Mouse (Mus musculus): ENCODE data around the gene Adamtsl4. TPM values are rescaled to one million over a fixed set of nuclear protein-coding genes. Genes with fewer than 3 reads are reported as not detected.

Gene Adamtsl4
- total RNA-seq, 2 experiments from 2014 or later = 32.2 to 37.4 TPM

DNA sequence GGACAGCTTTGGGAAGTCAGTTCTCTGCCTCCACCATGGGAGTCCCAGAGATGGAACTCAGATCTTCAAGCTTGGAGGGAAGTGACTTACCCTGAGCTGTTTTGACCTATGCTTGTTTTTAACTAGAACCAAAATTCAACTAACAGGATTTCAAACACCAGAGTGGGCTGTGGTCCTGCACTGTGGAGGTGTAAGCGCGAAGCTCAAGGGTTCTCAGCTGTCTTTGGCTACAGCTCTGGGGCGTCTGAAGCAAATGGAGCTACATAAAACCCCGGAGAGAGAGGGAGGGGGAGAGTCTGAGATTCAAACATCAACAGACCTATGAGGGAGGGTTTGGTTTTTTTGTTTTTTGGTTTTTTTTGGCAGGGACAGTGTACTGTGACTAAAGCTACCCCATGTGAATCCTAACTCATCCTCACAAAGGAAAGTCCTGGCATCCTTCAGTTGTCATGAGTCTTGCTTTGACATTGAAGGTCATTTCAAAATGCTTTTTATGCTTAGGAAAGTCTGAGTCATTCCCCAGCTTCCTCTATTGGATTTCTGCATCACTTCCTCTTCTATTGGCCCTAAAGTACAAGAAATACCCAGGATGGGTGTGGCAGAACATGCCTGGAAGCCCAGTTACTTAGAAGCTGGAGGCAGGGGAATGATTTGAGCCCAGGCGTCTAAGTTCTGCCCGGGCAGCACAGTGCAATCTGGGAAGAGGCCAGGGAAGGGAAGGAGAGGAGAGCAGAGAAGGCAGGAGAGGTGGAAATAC, 37.3 kb downstream of the Adamtsl4 start:
- DNase-seq = peak; percentile 69 to 75

DNA sequence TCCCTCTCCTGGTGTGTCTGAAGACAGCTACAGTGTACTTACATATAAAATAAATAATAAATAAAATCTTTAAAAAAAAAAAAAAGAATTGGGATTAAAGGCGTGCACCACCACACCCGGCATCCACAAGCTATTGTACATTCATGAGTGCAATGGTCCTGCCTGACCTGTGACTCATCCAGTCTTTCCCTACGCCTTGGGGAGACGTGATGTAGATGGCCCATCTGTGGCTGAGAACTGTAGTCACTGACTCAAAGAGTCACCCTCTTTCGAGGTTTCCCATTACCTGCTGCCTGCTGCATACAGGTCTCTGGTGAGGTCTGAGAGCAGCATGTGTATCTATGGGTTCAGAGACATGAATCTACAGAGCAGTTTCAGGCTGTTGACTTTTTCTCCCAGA, 39.7 kb downstream of the Adamtsl4 start:
- intact Hi-C loops (cut with DNase I) = no loop called here
- no peak for DNase-seq

More for the DNA sequence above, 37.3 kb downstream of the Adamtsl4 start:
- intact Hi-C loops (cut with DNase I) = no loop called here

DNA sequence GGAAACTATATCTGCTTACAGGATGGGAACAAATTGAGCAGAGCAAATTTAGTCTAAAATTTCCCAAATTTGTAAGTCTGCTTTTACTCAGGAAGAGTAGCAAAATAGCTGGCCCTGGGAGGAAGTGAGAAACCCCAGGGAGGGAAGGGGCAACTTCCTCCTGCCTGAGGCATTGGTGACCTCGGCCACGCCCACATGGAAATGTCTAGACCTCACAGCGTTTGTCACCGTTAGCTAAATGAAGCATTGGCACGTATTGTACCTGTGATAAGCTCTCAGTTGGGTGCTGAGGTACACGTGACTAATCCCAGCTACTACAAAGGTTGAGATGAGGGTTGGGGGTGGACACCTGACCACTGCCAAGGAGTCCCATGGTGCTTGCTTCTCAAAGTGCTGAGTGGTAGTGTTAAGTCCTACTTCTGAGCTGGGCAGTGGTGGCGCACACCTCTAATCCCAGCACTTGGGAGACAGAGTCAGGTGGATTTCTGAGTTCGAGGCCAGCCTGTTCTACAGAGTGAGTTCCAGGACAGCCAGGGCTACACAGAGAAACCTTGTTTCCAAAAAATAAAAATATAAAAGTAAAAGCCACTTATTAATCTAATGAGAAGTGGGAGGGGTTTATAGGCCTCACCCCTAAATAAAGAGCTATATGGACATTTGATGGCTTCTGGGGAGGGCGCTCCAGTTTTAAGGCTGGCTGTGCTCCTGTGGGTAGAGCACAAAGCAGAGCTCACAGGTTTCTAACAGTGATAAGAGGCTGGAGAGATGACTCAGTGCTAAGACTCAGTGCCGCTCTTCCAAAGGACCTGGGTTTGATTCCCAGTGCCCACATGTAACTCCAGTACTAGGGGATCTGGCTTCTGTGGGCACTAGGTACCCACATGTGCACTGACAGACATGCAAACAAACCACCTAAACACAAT, 42.1 kb downstream of the Adamtsl4 start:
- intact Hi-C loops (cut with DNase I) = no loop called here
- no peak for DNase-seq

DNA sequence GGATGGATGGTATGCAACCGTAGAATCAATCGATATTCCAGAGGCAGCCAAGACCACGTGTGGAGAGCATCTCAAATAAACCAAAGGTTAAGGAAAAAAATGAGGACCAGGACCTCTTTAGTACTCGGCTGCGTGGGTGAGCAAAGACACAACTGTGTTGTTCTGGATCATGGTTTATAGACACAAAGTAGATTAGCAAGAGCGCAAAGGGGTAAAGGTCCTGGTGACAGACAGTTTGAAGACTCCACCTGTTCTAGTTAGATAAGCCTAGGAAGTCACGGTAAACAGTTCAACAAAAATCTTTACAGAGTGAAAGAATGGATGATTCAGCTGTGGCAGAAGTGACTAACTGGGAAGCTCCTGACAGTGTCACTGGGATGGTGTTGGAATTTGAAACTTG, 44.6 kb downstream of the Adamtsl4 start:
- DNase-seq = no peak
- intact Hi-C loops (cut with DNase I) = no loop called here

DNA sequence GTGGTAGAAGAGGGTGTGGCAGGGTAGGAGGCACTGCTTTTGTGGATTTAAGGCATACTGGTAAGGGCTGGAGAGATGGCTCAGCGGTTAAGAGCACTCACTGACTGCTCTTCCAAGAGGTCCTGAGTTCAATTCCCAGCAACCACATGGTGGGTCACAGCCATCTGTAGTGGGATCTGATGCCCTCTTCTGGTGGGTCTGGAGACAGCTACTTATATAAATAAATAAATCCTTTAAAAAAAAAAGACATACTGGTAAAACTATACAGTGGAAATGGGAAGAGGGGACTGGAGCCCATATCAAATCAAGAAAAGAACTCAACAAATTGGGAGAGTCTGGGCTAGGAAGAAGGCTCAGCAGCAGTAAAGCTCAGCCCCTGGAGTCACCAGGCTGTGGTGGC, 48.0 kb downstream of the Adamtsl4 start:
- no peak for DNase-seq
- intact Hi-C loops (cut with DNase I) = no loop called here

DNA sequence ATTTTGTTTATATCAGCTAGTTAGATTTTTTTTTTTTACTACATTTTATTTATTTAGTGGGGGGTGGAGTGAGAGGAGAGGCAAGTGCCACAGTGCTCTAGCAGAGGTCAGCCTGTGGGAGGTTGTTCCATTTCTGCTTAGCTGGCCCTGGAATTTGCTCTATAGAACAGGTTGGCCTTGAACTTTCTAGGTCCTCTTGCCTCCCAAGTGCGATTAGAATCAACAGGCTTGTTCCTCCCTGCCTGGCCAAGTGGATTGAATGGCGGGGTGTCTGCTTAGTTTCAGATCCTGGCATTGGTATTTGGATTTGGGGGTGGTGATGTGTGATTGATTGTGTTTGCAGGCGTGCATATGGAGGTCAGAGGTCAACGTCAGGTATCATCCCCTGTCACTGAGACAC, 51.6 kb downstream of the Adamtsl4 start:
- intact Hi-C loops (cut with DNase I) = no loop called here
- DNase-seq = no peak

DNA sequence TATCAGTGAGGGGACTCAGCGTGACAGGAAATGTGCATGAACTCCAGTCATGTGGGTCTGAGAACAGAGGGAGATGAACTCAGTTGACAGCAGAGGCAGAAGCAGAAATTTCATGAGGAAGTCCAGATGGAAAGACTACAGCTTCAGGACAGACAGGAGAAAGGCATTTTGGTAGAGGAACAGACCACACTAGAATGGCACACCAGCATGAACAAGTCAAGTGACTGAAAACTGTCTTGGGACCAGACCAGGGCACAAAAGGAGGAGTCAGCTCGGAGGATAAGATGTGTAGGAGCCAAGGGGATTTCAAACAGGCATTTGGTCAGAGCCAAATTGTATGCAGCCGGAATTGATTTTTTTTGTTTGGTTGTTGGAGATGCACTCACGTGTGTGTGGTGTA, 52.1 kb downstream of the Adamtsl4 start:
- intact Hi-C loops (cut with DNase I) = no loop called here
- DNase-seq = no peak

DNA sequence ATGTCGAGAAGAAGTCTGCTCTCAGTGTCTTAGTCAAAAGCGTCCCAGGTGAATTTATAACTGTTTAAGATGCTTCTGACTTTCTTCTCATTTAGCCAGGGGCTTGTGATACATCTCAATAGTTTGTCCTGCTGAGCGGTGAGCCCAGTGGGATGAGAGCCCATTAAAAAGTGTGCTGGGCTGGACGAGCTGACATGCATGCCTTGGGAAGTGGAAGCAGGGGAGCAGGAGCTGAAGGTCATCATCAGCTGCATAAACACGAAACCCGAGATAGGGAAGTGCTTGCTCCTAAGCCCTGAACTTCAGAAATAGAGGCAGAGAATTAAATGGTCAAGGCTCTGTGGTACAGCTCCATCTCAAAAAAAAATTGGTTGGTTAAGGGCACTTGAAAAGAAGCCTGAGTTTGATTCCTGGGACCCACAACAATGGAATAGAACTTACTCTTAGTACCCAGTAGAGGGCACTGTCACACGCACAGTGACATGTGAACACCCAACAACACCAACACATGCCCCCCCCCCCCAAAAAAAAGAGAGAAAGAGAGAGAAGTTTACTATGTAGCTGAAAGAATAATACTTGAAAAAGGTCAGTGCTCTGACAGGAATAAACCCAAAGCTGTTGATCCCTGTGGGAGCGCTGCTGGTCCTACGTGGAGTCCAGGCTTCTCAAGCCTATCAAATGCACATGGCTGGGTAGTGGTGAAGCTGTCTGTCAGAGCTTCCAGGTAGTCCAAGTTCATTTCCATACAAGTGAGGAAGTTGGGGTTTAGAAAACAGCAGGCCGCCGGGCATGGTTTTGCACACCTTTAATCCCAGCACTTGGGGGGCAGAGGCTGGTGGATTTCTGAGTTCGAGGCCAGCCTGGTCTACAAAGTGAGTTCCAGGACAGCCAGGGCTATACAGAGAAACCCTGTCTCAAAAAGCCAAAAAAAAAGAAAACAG, 54.8 kb downstream of the Adamtsl4 start:
- intact Hi-C loops (cut with DNase I) = loop anchor here (1.0 to 2.0 kb wide), 2 partner anchors 43 to 140 kb away; no protein-coding TSS in a partner anchor
- DNase-seq = no peak

DNA sequence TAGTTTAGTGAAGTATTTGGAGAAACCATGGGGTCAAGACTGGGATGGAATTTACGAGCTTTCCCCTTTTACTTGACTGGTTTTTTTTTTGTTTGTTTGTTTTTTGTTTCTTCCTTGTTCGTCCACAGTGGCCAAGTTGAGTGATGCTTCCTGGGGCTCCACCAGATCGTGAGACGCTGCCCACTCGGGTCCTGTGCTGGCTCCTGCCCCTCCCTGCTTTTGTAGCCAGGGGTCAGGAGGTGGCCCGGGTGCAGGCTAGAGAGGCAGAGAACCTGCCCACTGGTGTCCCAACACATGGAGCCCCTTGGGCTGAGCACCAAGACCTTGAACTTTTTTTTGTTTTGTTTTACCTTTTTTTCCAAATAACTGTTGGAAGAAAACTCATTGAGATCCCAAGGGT, 56.4 kb downstream of the Adamtsl4 start:
- intact Hi-C loops (cut with DNase I) = no loop called here
- no peak for DNase-seq

DNA sequence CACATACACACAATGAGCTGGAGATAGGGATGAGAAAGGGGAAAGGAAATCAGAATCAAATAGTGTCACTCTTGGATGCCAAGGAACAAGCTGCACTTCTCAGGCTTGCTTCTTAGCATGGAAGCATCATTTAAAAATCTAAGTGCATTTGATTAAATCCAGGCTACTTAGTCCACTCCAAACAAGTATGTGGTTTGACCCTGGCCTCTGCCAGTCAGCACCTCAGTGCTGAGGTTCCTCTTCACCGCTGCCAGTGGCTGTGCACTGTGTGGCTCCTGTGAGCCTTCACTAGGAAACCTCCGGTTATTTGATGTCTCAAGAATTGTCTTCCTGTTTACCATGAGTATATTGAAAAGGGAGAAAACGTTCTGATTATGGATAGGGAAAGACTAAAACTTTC, 56.9 kb downstream of the Adamtsl4 start:
- intact Hi-C loops (cut with DNase I) = no loop called here
- no peak for DNase-seq

DNA sequence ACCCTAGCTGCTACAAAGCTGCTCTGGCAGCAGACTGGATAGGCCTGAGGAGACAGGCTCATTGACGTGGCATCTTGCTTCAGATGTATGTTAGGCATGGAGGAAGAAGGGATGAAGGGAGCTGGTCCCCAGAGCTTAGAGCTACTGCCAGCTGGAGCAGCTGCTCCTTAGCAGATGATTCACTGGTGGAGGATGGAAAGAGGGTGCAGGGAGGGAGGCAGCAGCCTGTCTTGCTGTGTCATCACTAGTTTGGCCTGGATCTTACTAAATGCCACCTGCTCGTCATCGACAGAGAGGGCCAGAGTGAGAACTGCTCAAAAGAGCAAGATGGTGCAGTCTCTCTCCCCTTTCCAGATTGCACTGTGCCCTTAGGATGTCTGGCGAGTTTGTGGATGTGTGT, 58.0 kb downstream of the Adamtsl4 start:
- intact Hi-C loops (cut with DNase I) = no loop called here

DNA sequence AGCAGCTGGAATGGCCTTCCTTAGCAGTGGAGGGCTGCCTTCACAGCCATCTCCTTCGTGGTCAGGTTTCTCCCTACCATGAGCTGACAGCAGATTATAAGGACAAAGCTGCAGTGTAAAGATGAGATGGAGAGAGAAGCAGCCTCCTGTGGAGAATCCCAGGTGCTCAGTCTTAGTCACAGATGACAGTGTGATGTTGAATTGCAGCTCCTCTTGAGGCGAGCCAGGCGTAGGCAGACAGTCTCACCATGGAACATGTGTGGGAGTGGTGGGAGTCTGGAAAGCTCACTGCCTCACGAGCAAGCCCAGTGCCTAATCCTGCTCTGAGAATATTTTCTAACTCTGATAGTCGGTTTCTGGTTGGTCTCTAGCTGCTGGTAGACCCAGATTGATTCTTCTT, 60.0 kb downstream of the Adamtsl4 start:
- intact Hi-C loops (cut with DNase I) = no loop called here
- DNase-seq = no peak

More for the DNA sequence above, 58.0 kb downstream of the Adamtsl4 start:
- DNase-seq = no peak

Small RNA genes lying within 50 kb of the gene (microRNA-seq; reads per million reads assigned to microRNA genes)
- gene Mir7014 = 0 reads per million in 2 experiments

Other genes with a start within 250 kb of the Adamtsl4 start
- 10 to 100 TPM; 17.5 to 17.9 TPM for gene Ctsk, start 188.7 kb downstream of the Adamtsl4 start, total RNA-seq (2021)
- gene Ctss, start 161.1 kb downstream of the Adamtsl4 start, total RNA-seq (2021) = 1 to 10 TPM; 8.1 to 9.0 TPM
- not detected for gene Hormad1, start 128.2 kb downstream of the Adamtsl4 start, total RNA-seq (2021)
- gene Golph3l, start 99.0 kb downstream of the Adamtsl4 start, total RNA-seq (2021) = 10 to 100 TPM; 20.1 to 23.0 TPM
- gene Ensa, start 62.9 kb downstream of the Adamtsl4 start, total RNA-seq (2021) = 10 to 100 TPM; 61.4 to 63.6 TPM
- 100 to 1,000 TPM; 147 to 161 TPM for gene Mcl1, start 29.1 kb downstream of the Adamtsl4 start, total RNA-seq (2021)
- gene Ecm1, start 51.7 kb upstream of the Adamtsl4 start, total RNA-seq (2021) = 10 to 100 TPM; 49.2 to 59.2 TPM
- 10 to 100 TPM; 33.5 to 39.6 TPM for gene Tars2, start 72.3 kb upstream of the Adamtsl4 start, total RNA-seq (2021)
- 10 to 100 TPM; 51.4 to 53.4 TPM for gene Rprd2, start 130.9 kb upstream of the Adamtsl4 start, total RNA-seq (2021)
- gene Prpf3, start 168.0 kb upstream of the Adamtsl4 start, total RNA-seq (2021) = 10 to 100 TPM; 22.7 to 23.4 TPM
- gene Mrps21, start 183.6 kb upstream of the Adamtsl4 start, total RNA-seq (2021) = 100 to 1,000 TPM; 269 to 279 TPM
- 1 to 10 TPM; 2.2 to 2.9 TPM for gene Ciart, start 194.3 kb upstream of the Adamtsl4 start, total RNA-seq (2021)
- gene BC028528, start 204.1 kb upstream of the Adamtsl4 start, total RNA-seq (2021) = 10 to 100 TPM; 26.1 to 38.7 TPM
- gene Aph1a, start 206.1 kb upstream of the Adamtsl4 start, total RNA-seq (2021) = 100 to 1,000 TPM; 147 to 151 TPM
- 100 to 1,000 TPM; 142 to 150 TPM for gene Car14, start 216.8 kb upstream of the Adamtsl4 start, total RNA-seq (2021)
- 100 to 1,000 TPM; 102 to 109 TPM for gene Anp32e, start 241.3 kb upstream of the Adamtsl4 start, total RNA-seq (2021)

Measured in heart, postnatal 10 days (tissue).